Mouse (Mus musculus) thymus, adult 18-20 months (tissue): ENCODE data around the gene Gpr142.

ENCODE experiments used
- DNase-seq, 2 experiments: peaks; one replicate each; pipeline ENCODE4 v3.0.0; 2022; ENCODE audit warnings: mixed read lengths in 2 of 2

Gpr142 gene

DNA sequence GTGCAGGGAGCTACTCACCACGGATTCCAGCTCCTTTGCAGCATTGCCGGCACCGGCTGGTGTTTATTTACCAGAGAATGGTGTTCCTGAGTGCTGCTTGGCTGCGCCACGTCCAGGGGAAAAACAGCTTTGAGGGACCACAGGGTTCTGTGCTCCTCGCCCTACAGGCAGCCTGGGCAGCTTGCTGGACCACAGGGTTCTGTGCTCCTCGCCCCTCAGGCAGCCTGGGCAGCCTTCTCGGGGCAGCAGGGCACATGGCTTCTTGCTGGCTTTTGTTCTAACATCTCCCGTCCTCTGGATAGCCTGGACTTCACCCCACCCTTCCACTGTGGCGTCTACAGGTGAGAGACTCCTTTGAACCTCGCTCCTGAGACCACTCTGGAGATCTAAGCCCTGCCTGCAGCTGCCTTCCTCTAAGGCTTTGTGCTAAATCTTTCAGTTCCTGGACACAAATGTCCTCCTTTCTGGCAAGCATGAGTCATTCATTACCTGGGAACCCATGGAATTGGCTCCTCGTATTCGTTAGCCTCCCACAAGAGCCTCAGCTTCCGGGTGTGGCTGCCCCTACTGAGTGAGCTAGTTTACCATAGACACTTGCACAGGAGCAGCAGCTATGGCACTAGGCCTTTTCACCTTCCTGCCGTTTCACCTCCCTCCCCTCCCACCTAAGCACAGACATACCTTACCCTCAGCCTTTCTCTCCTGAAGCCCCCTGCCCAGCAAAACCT, 4.0 kb downstream of the Gpr142 start:
- no peak for DNase-seq

DNA sequence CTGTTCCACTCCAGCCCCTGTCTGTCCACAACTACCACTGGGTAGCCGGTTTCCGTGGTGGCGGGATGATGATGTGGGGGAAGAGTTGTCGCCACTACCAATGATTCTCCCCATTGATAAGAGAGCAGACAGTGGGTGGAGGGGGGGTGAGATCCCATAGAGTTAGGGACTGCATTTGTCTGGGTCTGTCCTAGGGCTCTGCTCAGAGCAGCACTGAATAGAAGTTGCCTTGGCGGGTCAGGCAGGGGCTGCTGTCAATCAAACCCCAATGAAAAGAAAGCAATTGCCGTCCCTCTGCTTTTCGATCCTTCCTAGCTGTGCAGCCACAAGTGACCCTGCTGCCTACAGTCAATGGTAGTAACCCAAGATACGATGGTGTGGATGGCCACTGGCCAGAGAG, 5.3 kb downstream of the Gpr142 start:
- DNase-seq = no peak

DNA sequence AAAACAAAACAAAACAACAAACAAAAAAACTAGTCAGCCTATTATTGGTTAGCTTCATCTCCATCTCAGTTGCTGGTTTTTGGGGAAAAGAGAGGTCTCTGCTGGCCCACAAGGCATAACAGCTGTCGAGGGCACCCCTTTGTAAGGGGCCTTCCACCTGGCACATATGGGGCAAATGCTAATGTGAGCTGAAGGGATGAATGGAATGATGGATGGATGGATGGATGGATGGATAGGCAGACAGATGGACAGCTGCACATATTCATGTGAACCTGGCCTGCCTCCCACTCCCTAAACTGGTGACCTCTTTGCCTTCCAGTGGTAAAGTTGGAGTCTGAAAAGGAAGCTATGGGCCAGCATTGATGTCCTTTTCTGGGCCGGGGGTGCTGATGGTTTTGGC, 8.3 kb downstream of the Gpr142 start:
- no peak for DNase-seq

DNA sequence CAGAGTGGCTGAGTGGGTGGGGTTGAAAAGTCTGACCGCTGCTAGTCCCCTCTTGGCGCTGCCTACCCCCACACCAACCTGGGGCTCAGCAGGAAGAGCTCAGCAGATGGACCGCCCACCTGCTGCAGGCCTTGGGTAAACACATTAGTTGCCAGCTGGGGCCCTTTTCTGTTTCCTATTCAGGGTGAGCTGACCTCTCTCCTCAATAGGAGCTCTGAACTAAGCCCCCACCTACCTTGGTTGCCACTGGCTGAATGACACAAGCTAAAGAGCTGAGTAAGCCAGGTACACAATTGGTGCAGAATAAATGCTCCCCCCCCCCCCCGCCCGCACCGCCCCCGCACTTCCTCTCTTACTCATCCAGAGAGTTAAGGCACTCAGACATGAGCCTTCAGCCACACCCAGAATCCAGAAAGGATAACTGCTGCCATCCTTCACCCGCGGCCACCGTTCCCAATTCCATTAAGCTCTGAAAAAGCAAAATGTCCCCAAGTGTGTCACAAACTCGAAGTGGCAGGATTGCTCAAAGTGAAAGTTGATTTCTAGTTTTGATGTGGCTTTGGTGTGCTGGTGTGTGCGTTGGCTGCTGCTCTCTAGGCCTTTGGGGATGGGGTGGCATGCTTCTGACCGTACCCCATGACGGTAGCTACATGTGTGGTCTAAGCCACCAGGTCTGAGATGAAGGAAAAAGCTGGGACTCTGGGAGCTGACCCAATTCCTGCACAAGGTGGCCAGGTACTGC, 9.1 kb downstream of the Gpr142 start:
- DNase-seq = no peak

DNA sequence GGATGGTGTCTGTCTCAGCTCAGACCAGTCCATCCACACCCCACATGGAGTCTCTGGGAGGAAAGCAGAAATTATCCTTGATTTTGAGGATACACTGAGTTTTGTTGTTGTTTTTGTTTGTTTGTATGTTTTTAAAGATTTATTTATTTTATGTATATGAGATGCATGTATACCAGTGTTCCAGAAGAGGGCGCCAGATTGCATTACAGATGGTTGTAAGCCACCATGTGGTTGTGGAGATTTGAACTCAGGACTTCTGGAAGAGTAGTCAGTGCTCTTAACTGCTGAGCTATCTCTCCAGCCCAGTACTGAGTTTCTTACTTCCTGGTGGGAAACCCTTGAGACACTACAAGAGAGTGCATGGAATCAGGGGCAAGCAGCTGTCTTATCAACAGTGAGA, 10.6 kb downstream of the Gpr142 start:
- DNase-seq = no peak

DNA sequence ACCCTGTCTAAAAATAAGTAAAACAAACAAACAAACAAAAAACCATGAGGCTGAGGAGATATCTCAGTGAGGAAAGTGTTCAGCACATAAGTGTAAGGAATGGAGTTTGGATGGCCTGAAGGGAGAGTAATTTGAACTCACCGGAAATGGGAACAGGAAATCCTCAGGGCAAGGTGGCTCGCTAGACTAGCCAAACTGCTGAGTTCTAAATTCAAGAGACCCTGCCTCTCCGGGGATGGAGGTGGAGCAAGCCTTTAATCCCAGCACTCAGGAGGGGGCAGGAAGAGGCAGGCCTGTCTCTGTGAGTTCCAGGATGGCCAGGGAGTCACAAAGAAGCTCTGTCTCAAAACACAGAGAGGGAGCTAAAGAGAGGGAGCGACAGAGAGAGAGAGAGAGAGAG, 11.6 kb downstream of the Gpr142 start:
- DNase-seq = no peak

DNA sequence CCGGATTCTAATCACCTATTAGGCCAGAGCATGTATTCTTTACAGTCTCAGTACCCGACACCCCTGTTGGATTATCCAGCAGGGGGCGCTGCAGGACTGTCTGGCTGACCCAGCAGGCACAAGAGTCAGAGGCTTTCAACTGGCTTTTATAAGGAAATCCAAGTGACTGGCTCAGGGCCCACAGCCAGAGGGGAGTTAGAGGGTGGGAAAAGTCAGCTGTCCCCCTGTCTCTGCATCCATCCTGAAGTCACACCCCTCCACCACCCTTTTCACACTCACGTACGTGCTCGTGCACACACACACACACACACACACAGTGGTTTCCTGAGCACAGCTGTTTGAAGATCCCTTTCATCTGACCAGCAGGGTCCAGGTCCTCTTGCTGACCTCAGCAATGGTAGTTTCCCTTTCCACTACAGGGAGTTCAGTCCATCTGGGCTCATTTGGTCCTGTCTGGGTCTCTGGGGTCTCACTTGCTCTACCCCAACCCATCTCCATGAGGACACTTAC, 14.1 kb downstream of the Gpr142 start:
- peak; percentile 46 for DNase-seq

DNA sequence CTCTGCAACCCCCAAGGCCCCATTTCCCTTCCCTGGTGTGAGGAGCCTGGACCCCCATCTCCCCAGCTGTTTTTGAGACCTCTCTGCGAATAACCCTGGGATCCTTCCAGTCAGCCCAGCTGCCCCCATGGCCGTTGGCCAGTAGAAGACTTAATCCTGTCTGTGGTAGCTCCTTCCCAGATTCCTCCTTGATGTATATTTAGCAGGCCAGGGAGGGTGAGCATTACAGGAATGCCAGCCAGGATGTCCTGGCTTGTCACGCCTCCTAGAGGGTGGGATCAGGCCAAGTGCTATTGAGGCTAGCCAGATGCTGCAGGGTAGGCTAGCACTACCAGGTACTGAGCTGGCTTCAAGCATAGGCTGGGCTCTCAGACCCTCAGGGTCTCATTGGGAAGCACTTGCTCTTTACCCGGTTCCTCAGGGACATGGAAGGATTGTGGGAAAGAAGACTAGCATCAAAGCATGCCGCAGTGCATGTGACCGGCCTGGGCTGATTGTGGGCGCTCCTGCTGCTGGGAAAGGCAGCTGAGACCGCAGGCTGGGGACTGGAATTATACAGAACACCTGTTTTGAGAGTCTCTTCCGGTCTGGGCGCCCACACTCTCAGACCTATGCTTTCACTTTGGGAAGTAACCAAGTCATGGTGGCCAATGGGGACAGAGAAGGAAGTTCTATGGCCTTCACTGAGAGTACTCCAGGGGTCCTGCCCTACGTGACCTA, 16.3 kb downstream of the Gpr142 start:
- no peak for DNase-seq

DNA sequence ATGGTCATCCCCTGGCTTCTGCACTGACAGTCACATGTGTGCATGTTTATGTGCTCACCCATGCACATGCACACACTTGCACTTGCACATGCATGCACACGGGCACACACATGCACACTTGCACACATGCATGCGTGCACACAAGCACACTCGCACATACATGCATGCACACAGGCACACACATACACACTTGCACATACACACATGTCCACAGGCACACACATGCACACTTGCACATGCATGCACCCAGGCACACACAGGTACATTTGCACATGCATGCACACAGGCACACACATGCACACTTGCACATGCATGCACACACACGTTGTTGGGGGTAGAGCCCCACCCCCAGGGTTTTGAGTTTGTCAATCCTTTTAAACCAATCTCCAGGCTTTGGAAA, 18.2 kb downstream of the Gpr142 start:
- no peak for DNase-seq

DNA sequence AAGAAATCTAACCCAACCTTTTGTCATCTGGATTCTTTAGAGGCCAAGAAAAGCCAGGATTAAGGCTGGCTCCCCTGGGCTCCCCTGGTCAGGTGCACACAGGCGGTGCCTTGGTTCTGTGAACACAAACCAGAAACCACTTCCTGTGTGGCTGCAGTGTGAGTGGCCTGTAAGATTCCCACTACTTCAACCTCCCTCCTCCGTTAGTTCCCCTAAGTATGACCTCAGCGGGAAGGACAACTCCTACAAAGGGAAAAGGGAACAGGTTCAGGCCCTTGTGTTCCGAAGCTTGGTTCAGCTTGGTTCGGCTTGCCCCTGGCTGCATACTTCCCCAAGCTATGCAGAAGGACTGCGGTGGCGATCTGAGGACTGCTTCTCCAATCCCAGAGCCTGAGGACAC, 19.5 kb downstream of the Gpr142 start:
- DNase-seq = no peak

DNA sequence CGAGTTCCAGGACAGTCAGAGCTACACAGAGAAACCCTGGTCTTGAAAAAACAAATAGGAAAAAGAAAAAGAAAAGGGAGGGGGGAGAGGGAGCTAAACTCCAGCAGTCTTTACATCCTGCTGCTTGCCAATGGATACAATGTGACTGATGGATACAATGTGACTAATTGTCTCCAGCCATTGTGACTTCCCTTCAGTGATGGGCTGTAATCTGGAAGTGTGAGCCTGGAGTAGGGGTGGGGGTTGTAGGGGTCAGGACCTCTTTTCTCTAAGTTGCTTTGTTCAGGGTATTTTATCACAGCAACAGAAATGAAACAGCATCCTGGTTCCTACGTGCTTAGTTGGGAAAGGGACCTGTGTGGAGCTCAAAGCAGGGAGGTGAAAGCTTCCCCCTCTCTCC, 20.4 kb downstream of the Gpr142 start:
- DNase-seq = no peak

DNA sequence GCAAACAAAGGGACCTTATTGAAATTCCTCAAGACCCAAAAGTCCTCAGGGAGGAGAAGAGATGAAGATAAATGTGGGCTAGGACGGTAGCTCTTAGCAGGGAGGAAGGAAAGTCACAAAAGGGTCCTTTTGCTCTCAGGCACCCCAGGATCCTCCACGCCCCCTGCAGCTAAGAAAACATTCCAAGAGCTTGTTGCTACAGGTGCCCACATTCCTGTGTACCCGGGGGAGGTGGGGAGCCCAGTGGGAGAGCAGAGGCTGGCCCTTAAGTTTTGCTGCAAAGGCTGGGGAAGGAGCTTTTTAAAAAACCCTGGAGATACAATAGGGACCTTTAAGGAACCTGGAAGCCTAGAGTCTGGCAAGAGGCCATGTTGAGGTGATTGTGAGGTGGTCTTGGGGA, 21.7 kb downstream of the Gpr142 start:
- DNase-seq = no peak

DNA sequence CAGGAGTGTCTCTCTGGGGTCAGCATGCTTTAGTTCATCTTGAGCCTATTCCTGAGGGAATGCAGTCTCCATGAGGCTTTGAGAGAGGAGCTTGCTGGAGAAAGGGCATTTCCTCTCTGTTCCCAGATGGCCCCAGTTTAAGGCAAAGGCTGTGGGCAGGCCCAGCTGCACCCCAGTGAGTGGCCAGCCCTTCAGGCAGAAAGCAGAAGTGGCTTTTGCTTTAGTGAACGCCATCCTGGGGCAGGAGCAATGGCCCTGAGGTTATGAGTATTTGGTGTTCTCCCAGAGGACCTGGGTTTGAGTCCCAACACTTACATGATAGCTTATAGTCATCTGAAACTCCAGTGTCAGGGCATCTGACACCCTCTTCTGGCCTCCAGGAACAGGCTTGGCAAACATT, 22.6 kb downstream of the Gpr142 start:
- no peak for DNase-seq

DNA sequence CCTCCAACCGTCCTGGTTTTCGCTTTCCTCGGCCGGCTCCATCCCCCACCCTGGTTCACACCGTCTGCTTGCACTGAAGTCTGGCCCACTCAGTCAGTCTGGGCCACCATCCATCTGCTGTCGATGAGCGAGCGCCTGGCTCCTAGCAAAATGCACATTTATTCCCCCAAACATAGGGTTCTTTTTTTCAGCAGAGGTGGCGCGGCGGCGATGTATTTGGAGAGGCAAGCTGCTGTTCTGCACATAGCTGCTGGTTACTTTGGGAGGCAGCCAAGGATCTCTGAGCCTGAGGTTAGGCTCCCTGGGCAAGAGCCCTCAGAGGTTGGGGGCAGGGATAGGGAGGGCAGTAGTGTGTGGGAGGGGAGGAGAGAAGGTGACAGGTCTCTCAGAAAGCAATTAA, 24.0 kb downstream of the Gpr142 start:
- no peak for DNase-seq

DNA sequence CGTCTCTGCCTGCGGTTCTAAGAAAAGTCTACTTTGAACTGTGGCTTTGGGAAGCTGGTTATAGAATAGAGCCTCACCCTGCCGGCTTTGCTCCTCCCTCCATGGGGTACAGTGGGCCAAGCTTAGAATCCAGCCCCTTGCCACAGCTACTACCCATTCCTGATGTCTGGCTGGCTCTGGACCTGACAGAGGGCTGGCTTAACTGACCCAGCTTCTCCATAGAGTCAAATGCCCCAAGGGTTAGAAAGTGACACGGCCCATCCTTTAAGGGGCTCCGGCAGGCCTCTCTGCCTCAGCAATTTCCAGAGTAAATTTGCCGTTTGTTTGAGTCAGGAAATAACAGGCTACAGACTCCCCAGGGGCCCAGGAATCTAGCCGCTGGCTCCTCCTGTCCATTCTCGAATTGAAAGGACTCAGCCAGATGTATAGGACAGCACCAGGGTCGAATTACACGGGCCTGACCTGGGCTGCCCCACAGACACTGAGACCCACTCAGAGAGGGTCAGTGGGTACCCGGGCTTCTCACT, 24.5 kb downstream of the Gpr142 start:
- no peak for DNase-seq

DNA sequence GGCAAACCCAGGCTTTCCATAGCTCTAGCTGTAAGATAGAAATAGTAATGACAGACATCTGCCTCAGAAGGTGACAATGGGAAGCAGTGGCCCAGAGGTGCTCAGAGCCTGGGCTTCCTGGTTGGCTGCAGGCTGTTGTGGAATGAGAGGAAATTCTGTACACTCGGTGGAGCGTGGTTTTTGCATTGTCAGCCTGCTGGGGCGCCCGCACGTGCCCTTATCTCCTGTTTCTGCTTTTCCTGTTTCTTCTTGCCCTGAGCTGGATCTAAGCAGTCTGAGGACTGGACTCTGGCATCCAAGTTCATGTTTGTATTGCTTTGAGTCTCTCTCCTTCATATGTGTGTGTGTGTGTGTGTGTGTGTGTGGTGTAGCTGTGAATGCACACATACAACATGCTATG, 28.0 kb downstream of the Gpr142 start:
- DNase-seq = no peak

DNA sequence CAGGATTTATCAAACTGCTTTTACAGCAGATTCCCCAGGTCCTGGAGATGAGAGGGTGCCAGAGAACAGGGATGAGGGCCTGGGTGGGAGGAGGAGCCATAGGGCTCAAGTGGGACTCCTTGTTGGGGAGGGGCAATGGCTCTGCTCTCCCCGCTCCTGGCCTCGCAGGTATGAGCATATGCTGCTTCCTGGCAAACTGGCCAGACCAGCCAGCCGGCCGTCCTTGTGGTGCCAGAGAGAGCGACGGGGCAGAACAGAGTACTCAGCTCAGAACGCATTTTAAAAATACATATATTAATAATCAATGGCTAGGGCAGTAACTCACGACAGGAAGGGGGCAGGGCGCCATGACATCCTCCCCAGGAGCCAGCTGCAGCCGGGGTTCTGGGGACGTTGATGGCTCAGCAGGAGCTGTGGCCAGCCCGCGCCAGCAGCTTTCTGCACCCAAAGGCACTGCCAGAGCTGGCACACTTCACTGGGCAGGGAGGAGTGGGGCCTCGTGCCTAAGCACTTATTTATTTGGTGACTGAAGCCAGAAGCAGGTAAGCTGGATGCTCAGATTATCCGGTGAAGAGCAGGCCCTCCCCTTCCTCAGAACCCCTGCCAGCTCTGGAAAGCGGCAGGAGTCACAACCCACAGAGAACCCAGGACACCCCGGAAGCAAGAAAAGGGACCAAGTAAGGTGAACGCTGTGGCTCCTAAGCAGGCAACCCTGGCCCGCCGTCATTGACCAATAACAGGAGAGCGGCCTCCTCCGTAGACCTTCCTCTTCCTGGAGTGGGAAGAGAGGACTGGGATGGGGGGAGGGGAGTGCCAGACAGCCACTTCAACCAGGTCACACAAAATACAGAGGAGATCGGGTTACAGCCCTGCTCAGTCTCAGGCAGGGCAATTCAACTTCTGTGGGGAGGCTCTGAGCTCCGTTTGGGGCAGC, 31.0 kb downstream of the Gpr142 start:
- DNase-seq = no peak

DNA sequence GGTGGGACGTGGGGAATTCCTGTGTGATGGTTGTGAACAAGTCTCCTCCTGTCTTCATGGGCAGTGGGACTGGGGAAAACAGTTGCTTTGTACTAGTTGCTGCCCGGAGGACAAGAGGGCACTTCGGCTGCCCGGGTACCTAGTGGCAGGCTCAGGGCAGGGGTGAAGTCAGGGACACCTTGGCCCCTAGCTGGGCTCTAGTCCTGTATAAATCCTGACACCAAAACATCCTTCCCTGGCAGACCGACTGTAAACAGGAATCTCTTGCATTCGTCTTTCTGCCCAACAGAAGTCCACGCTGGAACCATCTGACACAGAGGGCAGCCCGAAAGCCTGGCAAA, 31.7 kb downstream of the Gpr142 start:
- no peak for DNase-seq

DNA sequence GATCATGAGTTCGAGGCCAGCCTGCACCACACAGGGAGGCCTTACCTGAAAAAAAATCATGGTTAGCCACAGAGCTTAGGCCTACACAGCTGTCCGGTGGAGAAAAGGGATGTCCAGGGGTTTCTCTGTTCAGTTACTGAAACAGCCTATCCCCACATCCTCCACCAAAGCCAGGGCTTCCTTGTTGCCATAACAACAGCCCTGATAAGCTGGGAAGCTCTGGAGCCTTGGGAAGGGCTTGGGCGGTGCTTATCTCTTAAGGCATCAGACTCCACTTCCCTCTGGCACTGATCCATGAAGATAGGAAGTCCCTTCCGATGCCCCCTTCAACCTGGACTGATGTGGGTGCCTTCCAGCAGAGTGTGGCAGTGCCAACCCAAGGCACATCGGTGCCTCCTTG, 34.4 kb downstream of the Gpr142 start:
- DNase-seq = no peak

DNA sequence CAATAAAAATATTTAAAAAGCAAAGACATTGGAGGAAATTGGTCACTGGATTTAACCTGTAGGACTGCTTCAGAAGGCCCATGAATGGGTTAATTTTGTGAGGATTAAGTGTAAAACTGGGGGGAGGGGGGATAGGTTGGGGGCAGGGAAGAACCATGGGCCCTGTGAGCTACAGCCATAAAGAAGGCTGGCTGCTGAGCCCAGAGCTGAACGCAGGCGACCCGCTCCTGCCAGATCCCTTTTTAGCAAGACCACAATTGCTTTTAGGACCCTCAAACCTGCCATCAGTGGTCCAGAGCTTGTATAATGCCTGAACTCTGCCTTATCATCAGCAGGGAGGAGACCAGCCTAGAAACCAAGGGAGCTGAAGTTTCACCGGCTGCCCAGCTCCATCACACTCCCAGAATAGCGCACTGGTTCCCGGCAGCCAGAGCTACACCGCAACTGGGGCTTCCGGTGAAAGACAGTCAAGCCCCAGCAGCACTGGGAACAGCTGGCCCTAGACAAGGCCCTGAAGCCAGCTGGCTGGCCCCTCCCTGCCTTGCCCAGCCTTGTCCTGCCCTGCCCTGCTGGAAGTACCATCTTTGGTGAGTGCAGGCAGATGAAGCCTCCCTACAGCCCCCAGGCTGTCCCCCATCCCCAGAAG, 45.2 kb downstream of the Gpr142 start:
- DNase-seq = no peak

DNA sequence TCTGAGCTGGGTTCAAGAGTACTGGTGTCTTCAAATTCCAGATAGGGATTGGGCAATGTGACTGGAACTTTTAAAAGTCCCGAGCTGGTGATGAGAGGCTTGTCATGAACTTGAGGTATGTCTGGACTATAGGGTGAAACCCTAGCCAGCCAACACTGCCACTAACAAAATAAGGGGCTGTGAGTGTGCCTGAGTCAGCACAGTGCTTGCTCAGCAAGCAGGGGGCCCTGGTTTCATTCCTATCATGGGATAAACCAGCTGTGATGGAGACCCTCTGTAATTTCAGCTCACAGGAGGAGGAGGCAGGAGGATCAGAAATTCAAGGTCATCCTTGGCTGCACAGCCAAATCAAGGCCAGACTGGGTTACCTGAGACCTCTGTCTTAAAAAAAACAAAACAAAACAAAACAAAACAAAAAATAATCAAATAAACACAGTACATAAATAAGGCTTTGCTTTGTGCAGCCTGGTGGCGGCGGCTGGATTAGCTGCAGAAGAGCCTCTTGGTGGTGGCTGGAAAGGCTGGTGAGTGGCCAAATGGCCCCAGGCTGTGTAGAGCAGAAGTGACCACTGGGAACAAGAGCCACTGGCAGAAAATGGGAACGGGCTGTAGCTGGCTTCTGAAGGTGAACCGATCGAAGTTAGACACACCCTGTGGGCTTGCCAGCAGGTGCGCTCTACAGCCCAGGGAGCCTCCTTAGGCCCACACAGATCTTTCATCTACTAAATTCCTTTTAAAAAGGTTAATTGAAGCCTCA, 45.9 kb downstream of the Gpr142 start:
- no peak for DNase-seq
